Comparison of ENCODE assay signal across 8 mouse cellular contexts in genomic region chr16:35490231-35491070, GRCm38 (mm10). TPM values are rescaled to one million over a fixed set of nuclear protein-coding genes. Genes with fewer than 3 reads are reported as not detected.
A peak's percentile ranks its signal among the peaks of the same experiment; 100 is the strongest.
DNase-seq lines count a peak whose midpoint lies in the region; ATAC-seq lines count a peak whose summit lies in the region.

Gene Pdia5, minus strand, starts transcription at chr16:35490873.

- peaks cover 13% of the 10 kb centered on the region; the same call in 1 of the 2 replicates for H3K27me3 ChIP-seq in forebrain, embryonic 12.5 days
- no peaks in the 10 kb centered on the region for H3K27me3 ChIP-seq in heart, embryonic 15.5 days
- no peaks in the 10 kb centered on the region for H3K27me3 ChIP-seq in liver, embryonic 11.5 days (replicated peaks; ENCODE audit: control insufficient read depth, insufficient read depth, low read length)

- H3K4me1 ChIP-seq in forebrain, embryonic 12.5 days = peaks cover 27% of the 10 kb centered on the region
- peaks cover 29% of the 10 kb centered on the region for H3K4me1 ChIP-seq in heart, embryonic 15.5 days (replicated peaks)
- peaks cover 5% of the 10 kb centered on the region; the same call in 1 of the 2 replicates for H3K4me1 ChIP-seq in liver, embryonic 11.5 days (replicated peaks; ENCODE audit: control insufficient read depth, insufficient read depth, low read length)

- H3K4me3 ChIP-seq in forebrain, embryonic 12.5 days (replicated peaks) = peak within 1 kb of the TSS; percentile 80
- H3K4me3 ChIP-seq in heart, embryonic 15.5 days = peak within 1 kb of the TSS; percentile 82
- H3K4me3 ChIP-seq in liver, embryonic 11.5 days (ENCODE audit: low read depth, low read length) = peak within 1 kb of the TSS; percentile 76

- no peaks in the 10 kb centered on the region for H3K36me3 ChIP-seq in forebrain, embryonic 12.5 days (replicated peaks)
- H3K36me3 ChIP-seq in heart, embryonic 15.5 days = no peaks in the 10 kb centered on the region
- no peaks in the 10 kb centered on the region for H3K36me3 ChIP-seq in liver, embryonic 11.5 days (ENCODE audit: control insufficient read depth, insufficient read depth, low read length)

- peak; percentile 99 for DNase-seq in 3T3-L1 (ENCODE audit: low read depth, low spot score)
- DNase-seq in c-Kit-positive CD71-negative TER-119-negative erythroid progenitor cells, embryonic 14.5 days (ENCODE audit: low read depth) = peak; percentile 65
- DNase-seq in kidney, postnatal 14 days = peak; percentile 94
- DNase-seq in liver, embryonic 11.5 days (ENCODE audit: low spot score) = peak; percentile 82
- peak; percentile 88 for DNase-seq in neural tube, embryonic 10.5 days (ENCODE audit: extremely low spot score, low spot score)
- DNase-seq in testis, postnatal 10 days (ENCODE audit: low spot score) = peak; percentile 88

- peak within 1 kb of the TSS; percentile 68 for H3K9ac ChIP-seq in forebrain, embryonic 12.5 days
- peak within 1 kb of the TSS; percentile 75 for H3K9ac ChIP-seq in heart, embryonic 15.5 days
- H3K9ac ChIP-seq in liver, embryonic 11.5 days (ENCODE audit: low read depth, low read length) = peak within 1 kb of the TSS; percentile 70

- no peaks in the 10 kb centered on the region for H3K9me3 ChIP-seq in forebrain, embryonic 12.5 days
- no peaks in the 10 kb centered on the region for H3K9me3 ChIP-seq in heart, embryonic 15.5 days (replicated peaks)
- no peaks in the 10 kb centered on the region for H3K9me3 ChIP-seq in liver, embryonic 11.5 days (ENCODE audit: control insufficient read depth, low read length)

- H3K4me2 ChIP-seq in forebrain, embryonic 12.5 days = peak within 1 kb of the TSS; percentile 99
- H3K4me2 ChIP-seq in heart, embryonic 15.5 days = peak within 1 kb of the TSS; percentile 98
- peak within 1 kb of the TSS; percentile 91 for H3K4me2 ChIP-seq in liver, embryonic 11.5 days

- under 1% methylated on average over 66 of the region's 66 CpGs for WGBS in forebrain, embryonic 12.5 days
- 0% methylated on average over 66 of the region's 66 CpGs for WGBS in heart, embryonic 15.5 days
- under 1% methylated on average over 66 of the region's 66 CpGs for WGBS in liver, embryonic 11.5 days

- no peak within 1 kb of the TSS for H3K27ac ChIP-seq in forebrain, embryonic 12.5 days
- H3K27ac ChIP-seq in heart, embryonic 15.5 days = 0 out of 2 replicates have a peak within 1 kb of the TSS, but pooled peaks have one; percentile 8
- peak within 1 kb of the TSS; percentile 34; the same call in 1 of the 2 replicates for H3K27ac ChIP-seq in liver, embryonic 11.5 days (ENCODE audit: low read depth, low read length)

- ATAC-seq in forebrain, embryonic 12.5 days (ENCODE audit: low FRiP score) = peak; percentile 94
- peak; percentile 93 for ATAC-seq in heart, embryonic 15.5 days (replicated peaks; ENCODE audit: insufficient number of reproducible peaks, insufficient read depth, low FRiP score, low read depth)
- ATAC-seq in liver, embryonic 11.5 days (replicated peaks; ENCODE audit: low FRiP score) = peak; percentile 81

RNA-seq across cellular contexts. Expression of gene Pdia5, which starts in this region (rescaled TPM):
- polyA plus RNA-seq in forebrain, embryonic 12.5 days (2016; fragmentation: Nextera tagmentation; extraction: Ambion mirVana) = 15.8 and 17.0 TPM in 2 replicates
- 26.7 and 33.4 TPM in 2 replicates for polyA plus RNA-seq in heart, embryonic 15.5 days (2015; fragmentation: Nextera tagmentation; extraction: Ambion mirVana)
- 22.6 and 24.6 TPM in 2 replicates for polyA plus RNA-seq in liver, embryonic 11.5 days (2014; fragmentation: Nextera tagmentation; extraction: Ambion mirVana)
